Mouse (Mus musculus): ENCODE data around the gene Abhd13.

- TF ChIP-seq CHD2 (IDR thresholded peaks at IDR 0.05; ENCODE audit: low read depth, low read length) (no peak), HCFC1 (IDR thresholded peaks at IDR 0.05; ENCODE audit: borderline replicate concordance, insufficient read depth, low read length) (peak; percentile 77; the same call in 1 of the 2 replicates), MAFK (IDR thresholded peaks at IDR 0.05; ENCODE audit: insufficient read depth, low read depth, low read length) (no peak), ZC3H11A (IDR thresholded peaks at IDR 0.05; ENCODE audit: borderline replicate concordance, low read depth, low read length) (no peak)
Observed at GRCm38 (mm10) chr8:9975898-9976611, 1.5 kb upstream of the Abhd13 start.
